Mouse (Mus musculus): ENCODE data around the gene Adarb2. TPM values are rescaled to one million over a fixed set of nuclear protein-coding genes. Genes with fewer than 3 reads are reported as not detected.

Adarb2 gene
- polyA plus RNA-seq, 1 experiment: not detected

- Histone ChIP-seq H3K36me3 (ENCODE audit: control insufficient read depth, insufficient read depth, low read length) (no peaks in the 10 kb centered on the region), H3K4me3 (ENCODE audit: low read depth, low read length) (no peak overlapping the region), H3K27ac (ENCODE audit: insufficient read depth, low read depth, low read length) (no peak overlapping the region), H3K4me1 (ENCODE audit: control insufficient read depth, insufficient read depth, insufficient read length, low read length) (no peaks in the 10 kb centered on the region), H3K27me3 (ENCODE audit: control insufficient read depth, insufficient read depth, low read length) (no peaks in the 10 kb centered on the region)
- WGBS: 89% methylated on average over 15 of the region's 15 CpGs
- TF ChIP-seq CTCF (IDR thresholded peaks at IDR 0.05; ENCODE audit: extremely low read depth, insufficient read length, insufficient replicate concordance, low read depth, low read length) (no peak), POLR2A (IDR thresholded peaks at IDR 0.05; ENCODE audit: low read depth, low read length) (no peak)
These were observed 221.5 kb downstream of the Adarb2 start for GRCm38 (mm10) chr13:8424019-8424719.

- Histone ChIP-seq H3K36me3 (ENCODE audit: control insufficient read depth, insufficient read depth, low read length) (no peaks in the 10 kb centered on the region), H3K27me3 (ENCODE audit: control insufficient read depth, insufficient read depth, low read length) (no peaks in the 10 kb centered on the region), H3K4me1 (ENCODE audit: control insufficient read depth, insufficient read depth, insufficient read length, low read length) (no peaks in the 10 kb centered on the region), H3K27ac (ENCODE audit: insufficient read depth, low read depth, low read length) (no peak overlapping the region), H3K4me3 (ENCODE audit: low read depth, low read length) (no peak overlapping the region)
- TF ChIP-seq POLR2A (IDR thresholded peaks at IDR 0.05; ENCODE audit: low read depth, low read length): no peak
- no peak for TF ChIP-seq CTCF (IDR thresholded peaks at IDR 0.05; ENCODE audit: extremely low read depth, insufficient read length, insufficient replicate concordance, low read depth, low read length)
- WGBS: 92% methylated on average over 4 of the region's 4 CpGs
These were observed 236.6 kb downstream of the Adarb2 start for GRCm38 (mm10) chr13:8439188-8439835.

GRCm38 (mm10) chr13:8445415-8445814 lies 242.7 kb downstream of the Adarb2 start:
- TF ChIP-seq POLR2A (IDR thresholded peaks at IDR 0.05; ENCODE audit: low read depth, low read length) (no peak), CTCF (IDR thresholded peaks at IDR 0.05; ENCODE audit: extremely low read depth, insufficient read length, insufficient replicate concordance, low read depth, low read length) (no peak)
- Histone ChIP-seq H3K27ac (ENCODE audit: insufficient read depth, low read depth, low read length) (no peak overlapping the region), H3K4me3 (ENCODE audit: low read depth, low read length) (no peak overlapping the region)

GRCm38 (mm10) chr13:8448192-8448879 lies 245.7 kb downstream of the Adarb2 start:
- Histone ChIP-seq H3K27me3 (ENCODE audit: control insufficient read depth, insufficient read depth, low read length) (no peaks in the 10 kb centered on the region), H3K36me3 (ENCODE audit: control insufficient read depth, insufficient read depth, low read length) (no peaks in the 10 kb centered on the region), H3K27ac (ENCODE audit: insufficient read depth, low read depth, low read length) (no peak overlapping the region), H3K4me1 (ENCODE audit: control insufficient read depth, insufficient read depth, insufficient read length, low read length) (no peaks in the 10 kb centered on the region), H3K4me3 (ENCODE audit: low read depth, low read length) (no peak overlapping the region)
- TF ChIP-seq CTCF (IDR thresholded peaks at IDR 0.05; ENCODE audit: extremely low read depth, insufficient read length, insufficient replicate concordance, low read depth, low read length): no peak
- no peak for TF ChIP-seq POLR2A (IDR thresholded peaks at IDR 0.05; ENCODE audit: low read depth, low read length)
- 66% methylated on average over 8 of the region's 8 CpGs for WGBS

More at GRCm38 (mm10) chr13:8445415-8445814, 242.7 kb downstream of the Adarb2 start:
- Histone ChIP-seq H3K27me3 (ENCODE audit: control insufficient read depth, insufficient read depth, low read length) (no peaks in the 10 kb centered on the region), H3K4me1 (ENCODE audit: control insufficient read depth, insufficient read depth, insufficient read length, low read length) (no peaks in the 10 kb centered on the region), H3K36me3 (ENCODE audit: control insufficient read depth, insufficient read depth, low read length) (no peaks in the 10 kb centered on the region)
- 76% methylated on average over 2 of the region's 2 CpGs for WGBS

- no peak for TF ChIP-seq POLR2A (IDR thresholded peaks at IDR 0.05; ENCODE audit: low read depth, low read length)
- no peak for TF ChIP-seq CTCF (IDR thresholded peaks at IDR 0.05; ENCODE audit: extremely low read depth, insufficient read length, insufficient replicate concordance, low read depth, low read length)
- H3K4me3 ChIP-seq (ENCODE audit: low read depth, low read length): no peak overlapping the region
- no peaks in the 10 kb centered on the region for H3K36me3 ChIP-seq (ENCODE audit: control insufficient read depth, insufficient read depth, low read length)
- H3K27ac ChIP-seq (ENCODE audit: insufficient read depth, low read depth, low read length): no peak overlapping the region
- 80% methylated on average over 4 of the region's 4 CpGs for WGBS
- H3K27me3 ChIP-seq (ENCODE audit: control insufficient read depth, insufficient read depth, low read length): no peaks in the 10 kb centered on the region
- no peaks in the 10 kb centered on the region for H3K4me1 ChIP-seq (ENCODE audit: control insufficient read depth, insufficient read depth, insufficient read length, low read length)
These were observed 248.9 kb downstream of the Adarb2 start for GRCm38 (mm10) chr13:8451581-8451980.

GRCm38 (mm10) chr13:8456886-8457285 lies 254.2 kb downstream of the Adarb2 start:
- no peak overlapping the region for H3K27ac ChIP-seq (ENCODE audit: insufficient read depth, low read depth, low read length)
- TF ChIP-seq CTCF (IDR thresholded peaks at IDR 0.05; ENCODE audit: extremely low read depth, insufficient read length, insufficient replicate concordance, low read depth, low read length) (no peak), POLR2A (IDR thresholded peaks at IDR 0.05; ENCODE audit: low read depth, low read length) (no peak)
- no peaks in the 10 kb centered on the region for H3K27me3 ChIP-seq (ENCODE audit: control insufficient read depth, insufficient read depth, low read length)
- H3K4me3 ChIP-seq (ENCODE audit: low read depth, low read length): no peak overlapping the region
- H3K4me1 ChIP-seq (ENCODE audit: control insufficient read depth, insufficient read depth, insufficient read length, low read length): no peaks in the 10 kb centered on the region
- H3K36me3 ChIP-seq (ENCODE audit: control insufficient read depth, insufficient read depth, low read length): no peaks in the 10 kb centered on the region
- WGBS: 25% methylated on average over 3 of the region's 3 CpGs

GRCm38 (mm10) chr13:8457831-8458230 lies 255.2 kb downstream of the Adarb2 start:
- TF ChIP-seq POLR2A (IDR thresholded peaks at IDR 0.05; ENCODE audit: low read depth, low read length) (no peak), CTCF (IDR thresholded peaks at IDR 0.05; ENCODE audit: extremely low read depth, insufficient read length, insufficient replicate concordance, low read depth, low read length) (no peak)
- Histone ChIP-seq H3K4me1 (ENCODE audit: control insufficient read depth, insufficient read depth, insufficient read length, low read length) (no peaks in the 10 kb centered on the region), H3K27me3 (ENCODE audit: control insufficient read depth, insufficient read depth, low read length) (no peaks in the 10 kb centered on the region), H3K27ac (ENCODE audit: insufficient read depth, low read depth, low read length) (no peak overlapping the region), H3K4me3 (ENCODE audit: low read depth, low read length) (no peak overlapping the region), H3K36me3 (ENCODE audit: control insufficient read depth, insufficient read depth, low read length) (no peaks in the 10 kb centered on the region)
- WGBS: 78% methylated on average over 3 of the region's 3 CpGs
